Mouse (Mus musculus) lung, postnatal 25 days (tissue): ENCODE data around the gene Nek11.

ENCODE experiments used
- DNase-seq: peaks from one replicate; pipeline ENCODE4 v3.0.0; 2022; ENCODE audit warnings: low spot score

Nek11 gene

DNA sequence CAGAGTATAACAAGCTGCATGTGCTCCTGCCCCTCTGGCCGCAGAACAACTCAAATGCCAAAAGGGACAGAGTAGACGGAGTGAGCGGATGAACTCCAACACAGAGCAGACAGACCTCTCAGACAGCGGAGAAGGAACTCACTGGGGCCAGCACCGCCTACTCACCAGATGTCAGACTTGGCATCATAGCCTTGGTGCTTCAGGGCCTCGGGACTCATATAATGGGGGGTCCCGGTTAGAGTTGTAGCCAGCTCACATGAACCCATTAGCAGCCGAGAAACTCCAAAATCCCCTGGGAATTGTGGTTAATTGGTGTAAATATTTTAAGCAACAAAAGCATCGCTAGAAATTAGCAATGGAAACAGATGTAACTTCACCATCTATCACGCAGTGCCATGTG is 82.1 kb downstream of the Nek11 start:
- no peak for DNase-seq

DNA sequence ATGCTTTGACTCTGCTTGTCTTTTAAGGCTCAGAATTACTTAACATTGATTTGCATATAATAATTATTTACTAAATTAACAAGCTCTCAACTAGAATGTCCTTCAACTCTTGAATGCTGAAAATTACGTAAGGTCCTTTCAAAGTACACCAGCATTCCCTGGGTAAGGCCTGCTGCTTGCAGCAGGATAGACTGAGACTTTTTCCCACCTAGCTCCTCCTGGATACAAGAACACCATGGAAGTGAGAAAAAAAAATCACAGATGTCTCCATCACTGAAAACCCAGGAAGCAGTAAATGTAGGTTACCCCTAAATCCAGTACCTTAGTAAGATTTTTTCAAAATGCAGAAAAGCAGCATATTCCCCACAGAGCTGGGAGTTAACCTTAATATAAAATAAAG is 82.6 kb downstream of the Nek11 start:
- DNase-seq, result no peak

DNA sequence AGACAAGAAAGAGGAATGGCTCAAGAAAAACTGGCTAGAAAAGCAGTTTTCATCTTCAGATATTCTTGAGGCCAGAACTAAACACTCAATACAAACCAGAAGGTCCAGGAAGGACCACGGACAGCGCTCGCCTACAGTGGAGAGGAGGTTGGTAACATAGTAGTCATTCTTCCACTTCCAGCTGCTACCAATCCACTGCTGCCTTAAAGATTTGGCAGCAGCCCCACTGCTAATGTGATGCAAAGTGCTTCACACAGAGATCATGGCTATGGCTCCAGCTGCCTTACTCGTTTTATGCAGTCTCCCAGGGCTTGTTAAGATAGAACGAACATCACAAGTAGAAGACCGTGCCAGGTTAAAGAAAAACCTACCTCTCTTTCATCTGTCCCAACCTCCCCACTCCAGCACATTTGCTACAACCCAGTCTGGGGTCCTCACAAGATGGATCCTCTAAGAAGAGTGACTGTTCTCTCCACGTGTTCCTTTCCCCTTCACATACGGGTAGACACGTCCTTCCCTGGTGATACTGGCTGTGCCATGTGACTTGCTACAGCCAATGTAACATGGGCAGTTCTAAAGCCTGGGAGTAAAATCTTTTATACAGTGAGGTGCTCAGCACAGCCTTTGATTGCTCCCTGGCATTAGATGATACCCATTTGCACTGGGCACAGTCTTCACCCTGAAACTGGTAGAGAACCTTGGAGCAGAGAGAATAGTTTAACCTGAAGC is 85.6 kb downstream of the Nek11 start:
- DNase-seq, result no peak

DNA sequence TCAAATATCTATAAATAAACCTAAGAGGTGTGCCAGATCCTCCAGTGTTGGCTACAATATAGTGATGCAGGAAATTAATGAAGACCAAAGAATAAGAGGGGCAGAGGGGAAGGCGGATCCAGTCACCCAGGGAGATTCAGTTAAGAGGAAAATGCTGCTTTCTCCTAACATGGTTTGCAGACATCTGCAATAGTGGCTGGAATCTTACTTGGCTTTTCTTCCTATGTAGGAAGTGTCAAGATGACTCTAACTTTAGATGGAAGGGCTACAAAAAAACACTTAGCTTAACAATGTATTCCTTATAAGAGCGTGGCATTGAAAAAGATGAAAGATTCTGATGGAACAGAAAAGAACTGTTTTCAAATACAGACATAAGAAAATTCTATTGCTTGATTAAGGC is 89.3 kb downstream of the Nek11 start:
- no peak for DNase-seq

DNA sequence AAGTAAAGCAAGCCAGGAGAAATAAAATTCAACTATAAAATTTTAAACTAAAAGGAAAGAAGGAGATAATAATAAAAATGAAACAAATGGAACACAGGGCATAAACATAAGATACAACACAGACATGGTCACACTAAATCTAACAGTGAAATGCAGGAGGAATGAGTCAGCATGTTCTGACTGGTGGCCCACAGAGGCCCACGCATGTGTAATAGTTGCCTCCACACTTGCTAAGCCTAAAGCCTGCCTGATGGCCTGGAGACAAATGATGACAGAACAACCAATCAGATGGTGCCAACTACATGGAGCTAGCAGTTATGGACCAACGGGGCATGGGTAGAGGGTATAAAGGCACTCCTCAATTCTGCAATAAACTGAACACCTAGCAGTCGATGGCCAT is 93.1 kb downstream of the Nek11 start:
- no peak for DNase-seq

DNA sequence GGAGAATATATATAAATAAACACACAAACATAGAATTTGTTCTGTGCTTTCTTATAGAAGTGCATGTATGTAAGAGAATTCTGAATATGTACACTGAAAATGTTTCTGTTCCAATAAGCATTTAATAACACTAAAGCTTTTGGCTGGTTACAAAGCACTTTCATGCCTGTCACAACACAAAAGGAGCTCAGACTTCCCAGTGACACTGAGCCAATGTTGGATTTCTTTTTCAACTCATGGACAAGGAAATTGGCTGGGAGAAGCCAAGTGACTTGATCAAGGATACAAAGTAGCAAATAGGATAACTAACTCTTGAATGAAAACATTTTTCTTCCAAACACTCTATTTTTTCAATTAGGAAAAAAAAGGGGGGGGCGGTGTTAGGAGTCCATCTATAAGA is 93.9 kb downstream of the Nek11 start:
- DNase-seq, result no peak

DNA sequence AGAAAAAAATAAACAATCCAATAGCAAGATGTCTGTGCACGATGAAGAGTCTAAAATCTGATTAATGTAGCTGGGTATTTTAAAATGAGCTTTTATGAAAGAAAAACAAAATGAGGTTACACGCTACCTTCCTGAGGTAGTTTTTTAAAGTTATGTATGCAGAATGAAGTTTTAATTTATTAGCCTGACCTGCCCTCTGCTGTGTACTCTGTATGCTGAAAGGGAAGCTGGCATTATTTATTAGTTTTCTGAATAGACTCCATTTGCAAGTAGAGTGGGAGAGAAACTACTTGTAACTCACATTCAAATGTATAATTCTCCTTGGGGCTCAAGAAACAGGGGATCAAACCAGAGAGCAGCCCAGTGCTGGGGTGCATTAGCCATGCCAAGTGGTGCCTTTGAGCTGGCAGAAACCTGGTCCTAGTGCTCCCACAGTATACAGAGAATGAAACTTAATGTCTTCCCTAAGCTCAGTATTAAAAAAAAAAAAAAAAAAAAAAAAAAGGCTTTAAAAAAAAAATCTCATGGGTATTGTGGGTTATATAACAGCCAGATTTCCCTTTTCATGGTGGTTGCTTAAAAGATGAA is 94.5 kb downstream of the Nek11 start:
- no peak for DNase-seq

DNA sequence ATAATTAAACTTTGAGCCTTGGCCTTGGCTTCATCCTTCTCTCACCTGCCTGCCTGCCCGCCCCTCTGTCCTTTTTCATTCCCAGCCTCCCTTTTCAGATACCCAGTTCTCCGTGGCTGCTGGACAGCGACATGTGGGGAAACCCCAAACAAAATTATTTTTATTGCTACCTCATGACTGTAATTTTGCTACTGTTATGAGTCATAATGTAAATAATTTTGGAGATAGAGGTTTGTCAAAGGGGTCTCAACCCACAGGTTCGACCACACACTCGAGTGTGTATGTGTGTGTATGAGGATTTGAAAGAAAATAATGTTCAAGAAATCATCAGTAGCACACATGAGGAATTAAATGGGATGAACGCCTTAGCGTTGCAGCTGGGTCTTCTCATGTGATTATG is 110.7 kb downstream of the Nek11 start:
- no peak for DNase-seq

DNA sequence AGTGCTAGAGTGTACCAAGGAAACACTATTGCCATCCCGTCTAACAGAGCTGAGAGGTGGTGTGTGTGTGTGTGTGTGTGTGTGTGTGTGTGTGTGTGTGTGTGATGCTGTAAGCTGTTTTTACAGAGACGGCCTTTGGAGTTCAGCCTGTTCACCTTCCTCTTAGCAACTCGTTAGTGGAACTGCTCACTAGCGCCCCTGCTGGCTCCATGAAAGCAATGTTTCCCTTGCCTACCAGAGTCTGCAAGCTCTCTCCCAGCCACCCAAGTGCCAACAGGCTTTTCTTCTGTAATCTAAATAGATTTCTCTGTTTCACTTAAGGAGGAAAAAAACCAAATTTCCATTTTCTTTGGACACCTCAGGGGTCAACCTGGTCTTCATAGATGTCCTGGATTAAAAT is 112.6 kb downstream of the Nek11 start:
- DNase-seq, result no peak

DNA sequence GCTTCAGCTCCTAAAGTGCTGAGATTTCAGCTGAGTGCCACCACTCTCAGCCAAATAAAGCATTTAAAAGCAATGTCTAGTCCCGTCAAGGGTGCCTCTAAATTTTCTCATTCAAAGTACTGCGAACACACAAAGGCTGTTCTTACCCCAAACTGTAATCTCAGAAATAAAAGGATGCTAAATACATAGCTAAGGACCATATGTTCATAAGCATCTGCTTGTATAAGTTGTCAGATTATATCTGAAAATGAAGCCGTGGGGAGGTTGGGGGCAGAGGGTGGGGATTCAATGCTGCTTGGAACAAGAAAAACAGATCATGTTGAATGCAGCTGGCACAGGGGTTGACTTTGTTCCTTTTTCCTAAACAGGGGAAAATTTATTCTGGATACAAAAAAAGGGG is 120.4 kb downstream of the Nek11 start:
- no peak for DNase-seq

DNA sequence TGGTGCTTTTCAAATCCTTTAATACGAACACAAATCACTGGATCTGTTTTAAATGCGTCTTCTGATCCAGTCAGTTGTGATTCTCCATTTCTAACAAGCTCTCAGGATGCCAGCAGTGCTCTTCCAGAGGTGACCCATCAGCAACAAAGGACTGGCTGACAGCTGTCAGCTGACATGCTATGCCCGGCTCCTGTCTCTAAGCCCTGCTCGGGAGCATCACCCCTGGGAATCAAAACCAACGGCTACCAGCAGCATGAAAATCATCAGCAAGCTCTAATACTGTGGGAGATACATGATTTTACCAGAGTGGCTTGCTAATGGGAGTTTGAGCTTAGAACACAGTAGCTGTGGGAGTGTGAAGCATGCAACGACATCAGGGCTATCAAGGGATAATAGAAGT is 121.0 kb downstream of the Nek11 start:
- no peak for DNase-seq

DNA sequence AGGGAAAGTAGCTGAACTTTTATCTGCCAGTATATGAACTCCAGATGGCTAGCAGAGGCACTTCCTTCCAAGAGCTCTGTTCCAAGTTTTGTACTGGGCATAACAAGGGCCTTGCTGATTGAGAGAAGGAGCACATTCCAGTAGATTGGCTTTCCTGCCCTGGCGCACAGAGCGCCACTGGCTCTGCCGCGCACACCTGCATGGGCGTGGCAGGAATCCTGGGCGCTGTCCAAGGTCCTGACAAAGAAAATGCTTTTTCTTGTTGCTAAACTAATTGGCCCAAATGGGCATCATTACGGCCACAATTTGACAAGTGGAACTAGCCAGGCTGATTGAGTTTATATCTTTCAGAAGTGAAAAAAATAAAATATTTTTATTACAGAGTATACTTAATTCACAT is 123.1 kb downstream of the Nek11 start:
- DNase-seq, result no peak

DNA sequence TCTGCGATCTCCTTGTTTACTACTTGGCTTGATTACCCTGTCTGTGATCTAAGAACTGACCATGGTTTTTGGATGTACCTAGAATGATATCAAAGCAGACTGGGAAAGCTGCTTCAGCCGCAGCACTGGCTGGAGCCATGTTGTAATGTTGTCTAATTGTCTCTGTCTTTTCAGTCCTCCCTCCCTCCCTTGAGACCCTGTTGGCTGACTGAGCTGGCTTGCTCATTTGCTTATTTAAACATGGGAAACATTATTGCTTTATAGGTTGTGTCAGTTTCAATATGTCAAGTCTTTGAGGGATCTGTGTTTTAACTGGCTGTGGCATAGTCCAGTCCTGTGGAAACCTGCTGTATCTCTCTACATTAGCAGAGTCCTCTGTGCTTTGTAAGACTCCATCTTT is 132.2 kb downstream of the Nek11 start:
- no peak for DNase-seq

DNA sequence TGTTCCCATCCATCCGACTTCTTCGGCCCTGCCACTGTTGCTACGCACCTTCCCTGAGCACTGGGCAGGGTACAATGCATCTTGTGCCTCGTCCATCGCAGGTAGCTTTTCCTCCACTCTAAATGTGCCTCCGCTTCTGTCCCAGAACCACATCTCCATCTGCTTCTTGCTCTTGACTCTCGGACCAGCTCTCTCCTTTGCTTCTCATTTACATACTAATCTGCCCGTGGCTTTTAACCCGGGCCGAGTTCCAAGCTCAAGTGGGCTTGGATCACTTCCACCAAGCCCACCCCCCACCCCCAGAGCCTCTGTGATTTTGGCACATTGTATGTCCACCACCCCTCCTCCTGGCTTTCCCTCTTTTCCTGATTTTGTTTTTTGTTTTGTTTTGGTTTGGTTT is 137.7 kb downstream of the Nek11 start:
- no peak for DNase-seq

DNA sequence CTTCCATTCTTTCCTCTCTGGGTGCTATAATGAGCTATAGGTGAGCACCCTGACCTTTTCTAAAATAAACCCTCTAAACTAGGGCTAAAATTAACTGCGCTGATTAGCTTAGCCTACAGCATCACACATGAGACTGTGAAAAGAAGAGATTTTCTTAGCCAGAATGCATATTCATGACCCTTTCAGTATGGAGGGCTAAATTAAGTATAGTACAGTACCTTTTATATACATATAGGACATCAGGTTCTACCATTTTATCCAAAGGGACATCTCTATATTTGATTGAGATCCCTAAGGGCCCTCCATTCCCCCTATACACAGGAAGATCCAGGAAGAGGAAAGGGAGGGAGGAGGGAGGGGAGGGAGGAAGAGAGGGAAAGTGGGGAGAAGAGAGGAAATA is 141.2 kb downstream of the Nek11 start:
- DNase-seq, result no peak

DNA sequence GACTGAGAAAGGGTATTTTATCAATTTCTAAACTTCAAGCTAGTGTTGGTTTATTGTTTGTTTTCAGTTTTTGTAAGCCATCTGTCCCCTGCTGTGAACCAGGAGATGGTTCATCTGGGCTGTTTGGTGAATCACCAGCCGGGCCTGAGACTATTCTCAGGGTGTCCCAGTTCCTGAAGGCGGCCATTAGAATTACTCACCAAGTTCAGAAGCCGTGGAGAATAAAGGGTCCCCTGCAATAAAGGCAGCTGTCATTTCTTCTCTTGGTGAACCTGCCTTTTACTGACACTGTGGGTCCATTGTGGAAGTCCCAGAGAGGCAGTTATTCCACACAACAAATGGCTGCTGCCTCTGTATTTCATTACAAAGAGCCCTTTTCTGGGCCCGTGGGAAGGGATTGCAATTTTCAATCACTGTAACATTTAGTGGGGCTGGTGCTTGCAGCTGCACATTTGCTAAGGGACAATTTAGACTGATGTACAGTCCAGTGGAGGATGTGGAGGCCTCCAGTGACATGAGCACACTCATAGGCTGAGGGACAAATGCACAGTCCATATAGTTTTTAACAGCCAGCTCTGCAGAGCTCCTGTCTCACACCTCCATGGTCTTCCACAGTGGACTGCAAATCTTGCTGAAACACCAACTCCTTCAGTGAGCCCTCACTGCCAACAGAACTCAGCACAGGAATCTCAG is 142.8 kb downstream of the Nek11 start:
- DNase-seq, result no peak

DNA sequence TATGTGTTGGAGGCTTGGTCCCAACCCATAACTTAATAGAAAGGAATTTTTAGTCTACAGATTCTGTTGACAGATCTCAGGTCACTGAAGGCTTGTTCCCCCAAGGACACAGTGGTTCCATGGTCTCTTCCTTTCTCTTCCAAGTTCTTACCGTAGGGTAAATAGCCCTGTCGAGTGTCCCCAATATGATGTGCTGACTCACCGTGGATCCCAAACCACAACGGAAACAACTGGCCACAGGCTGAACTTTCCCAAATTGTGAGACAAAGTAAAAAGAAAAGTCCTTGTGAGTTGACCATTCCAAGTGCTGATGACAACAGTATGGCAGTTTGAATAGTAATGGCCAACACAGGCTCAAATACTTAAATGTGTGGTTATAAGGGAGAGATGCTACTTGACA is 144.1 kb downstream of the Nek11 start:
- DNase-seq, result no peak

DNA sequence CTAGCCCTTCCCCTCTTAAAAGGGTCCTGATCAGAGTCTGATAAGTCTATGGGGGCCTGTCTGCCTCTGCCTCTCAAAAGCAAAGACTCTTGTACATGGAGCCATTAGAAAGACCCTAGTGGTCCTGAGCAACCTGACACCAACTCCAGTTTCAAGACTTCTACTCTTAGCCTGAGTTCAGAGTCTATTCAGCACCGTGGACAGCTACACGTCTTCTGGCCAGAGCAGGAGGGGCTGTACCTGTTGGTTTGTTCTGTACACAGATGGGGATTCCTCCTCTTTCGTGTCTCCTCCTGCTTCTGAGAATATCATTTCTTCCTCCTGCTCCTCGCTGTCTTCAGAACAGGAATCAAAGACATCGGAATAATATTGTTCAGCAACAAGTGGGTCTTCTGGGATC is 151.3 kb downstream of the Nek11 start:
- no peak for DNase-seq

DNA sequence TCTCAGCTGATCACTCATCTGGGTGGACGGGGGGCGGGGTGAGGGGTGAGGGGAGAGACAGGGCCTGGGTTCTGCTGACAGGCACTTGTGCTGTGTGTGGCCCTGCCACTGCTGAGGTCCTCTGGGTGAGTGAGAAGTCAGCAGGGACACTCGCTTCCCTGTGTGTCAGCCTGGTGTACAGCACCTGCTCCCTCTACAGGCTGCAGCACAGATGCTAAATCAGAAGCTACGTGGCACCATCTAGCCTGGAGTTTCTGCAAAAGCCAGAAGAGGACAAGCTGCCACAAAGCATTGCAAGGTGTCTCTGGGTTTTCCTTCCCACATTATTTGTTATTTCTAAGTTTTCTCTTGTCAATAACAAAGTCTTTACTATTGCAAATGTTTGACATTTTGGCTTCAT is 180.9 kb downstream of the Nek11 start:
- DNase-seq, result no peak

DNA sequence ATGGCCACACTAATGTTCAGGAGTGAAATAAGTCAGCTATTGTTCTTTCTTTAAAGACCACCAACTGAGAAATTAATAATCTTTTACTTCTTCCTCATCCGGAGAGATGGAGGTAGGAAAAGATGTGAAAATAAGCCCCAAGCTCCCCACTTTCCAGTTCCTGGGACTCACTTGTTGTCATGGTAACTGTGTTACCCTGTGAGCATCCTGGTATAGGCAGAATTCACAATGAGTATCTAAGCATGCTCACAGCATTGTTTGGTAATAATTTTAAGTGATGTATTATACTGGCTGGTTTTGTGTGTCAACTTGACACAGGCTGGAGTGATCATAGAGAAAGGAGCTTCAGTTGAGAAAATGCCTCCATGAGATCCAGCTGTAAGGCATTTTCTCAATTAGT is 195.0 kb downstream of the Nek11 start:
- no peak for DNase-seq

DNA sequence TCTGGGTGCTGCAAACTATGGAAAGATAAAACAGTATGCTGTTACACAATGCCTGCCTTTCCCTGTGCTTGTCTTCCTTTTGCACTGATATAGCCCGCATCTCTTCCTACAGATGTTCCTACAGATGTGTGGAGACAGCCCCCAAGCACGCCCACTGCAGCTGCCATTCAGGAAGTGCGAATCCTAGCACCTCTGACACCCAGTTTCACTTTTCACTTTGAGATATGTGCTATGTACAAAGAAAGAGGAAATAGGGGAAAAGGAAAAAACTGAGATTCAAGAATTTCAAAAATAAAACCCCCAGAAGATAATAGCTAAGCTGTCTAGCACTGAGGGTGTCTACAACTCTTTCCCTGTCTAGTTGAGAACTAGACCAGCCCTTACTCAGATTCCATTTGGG is 208.6 kb downstream of the Nek11 start:
- DNase-seq, result no peak

DNA sequence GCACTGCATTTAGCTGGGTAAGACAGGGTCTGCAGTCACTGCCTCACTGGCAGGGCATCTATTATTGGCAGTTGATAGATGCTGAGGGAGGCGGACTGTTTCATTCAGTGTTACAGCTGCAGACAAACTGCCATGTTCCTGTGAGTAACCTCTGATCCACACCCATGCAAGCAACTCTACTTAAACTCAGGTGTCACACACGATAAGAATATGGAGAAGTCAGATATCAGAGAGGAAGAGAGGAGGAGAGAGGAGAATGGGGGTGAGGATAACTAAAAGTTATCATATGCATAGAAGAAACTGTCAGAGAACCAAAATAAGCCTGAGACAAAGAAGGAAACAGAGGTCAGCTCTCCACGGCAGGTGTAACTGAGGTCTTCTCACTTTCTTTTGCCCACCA is 212.9 kb downstream of the Nek11 start:
- no peak for DNase-seq

DNA sequence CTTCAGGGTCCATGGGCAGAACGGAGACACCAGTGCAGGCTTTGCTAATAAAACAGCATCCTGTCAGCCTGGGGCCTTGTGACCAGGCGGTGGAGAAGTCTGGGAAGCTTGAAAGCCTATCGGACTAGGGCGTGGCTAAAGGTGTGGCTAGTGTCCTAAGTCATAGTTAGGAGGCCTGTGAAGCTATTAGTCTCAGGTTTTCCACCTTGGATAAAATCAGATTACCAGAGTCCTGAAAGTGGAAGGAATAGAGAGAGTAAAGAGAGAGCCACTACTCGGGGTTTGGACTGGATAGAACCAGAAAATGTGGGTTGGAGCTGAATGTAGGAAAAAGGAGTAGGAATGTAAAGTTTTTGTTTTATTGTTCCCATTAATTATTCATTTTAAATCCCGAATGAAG is 250.3 kb downstream of the Nek11 start, which contains the start of gene 1700080E11Rik:
TSS of gene 1700080E11Rik (minus strand) at position 101 of the 400 bp plus-strand sequence.
- DNase-seq, result no peak

DNA sequence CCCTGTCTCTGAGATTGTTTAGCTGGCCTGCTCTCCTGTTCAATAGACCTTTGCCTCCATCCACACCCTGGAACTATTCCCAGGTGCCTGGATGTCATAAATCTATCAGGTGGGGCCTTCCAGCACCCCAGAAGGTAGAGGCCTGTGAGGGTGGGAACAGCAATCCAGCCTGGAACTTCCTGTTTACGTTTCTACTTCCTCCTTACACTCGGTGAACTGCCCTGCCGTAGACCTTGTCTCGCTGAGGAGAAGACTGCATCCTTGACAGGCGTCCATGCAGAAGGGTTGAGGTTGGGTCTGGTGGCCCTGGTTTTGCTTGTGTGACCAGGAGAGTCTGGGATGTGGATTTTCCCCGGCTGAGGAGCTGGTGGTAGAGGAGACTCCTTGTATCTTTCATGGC is 256.1 kb downstream of the Nek11 start:
- DNase-seq, result no peak
